Mouse (Mus musculus): ENCODE results near the gene Pmm1. TPM values are rescaled to one million over a fixed set of nuclear protein-coding genes. Genes with fewer than 3 reads are reported as not detected.

The Pmm1 gene
- polyA plus RNA-seq (2014; fragmentation: Nextera tagmentation; extraction: Ambion mirVana): 19.9 and 21.3 TPM in 2 replicates

DNA sequence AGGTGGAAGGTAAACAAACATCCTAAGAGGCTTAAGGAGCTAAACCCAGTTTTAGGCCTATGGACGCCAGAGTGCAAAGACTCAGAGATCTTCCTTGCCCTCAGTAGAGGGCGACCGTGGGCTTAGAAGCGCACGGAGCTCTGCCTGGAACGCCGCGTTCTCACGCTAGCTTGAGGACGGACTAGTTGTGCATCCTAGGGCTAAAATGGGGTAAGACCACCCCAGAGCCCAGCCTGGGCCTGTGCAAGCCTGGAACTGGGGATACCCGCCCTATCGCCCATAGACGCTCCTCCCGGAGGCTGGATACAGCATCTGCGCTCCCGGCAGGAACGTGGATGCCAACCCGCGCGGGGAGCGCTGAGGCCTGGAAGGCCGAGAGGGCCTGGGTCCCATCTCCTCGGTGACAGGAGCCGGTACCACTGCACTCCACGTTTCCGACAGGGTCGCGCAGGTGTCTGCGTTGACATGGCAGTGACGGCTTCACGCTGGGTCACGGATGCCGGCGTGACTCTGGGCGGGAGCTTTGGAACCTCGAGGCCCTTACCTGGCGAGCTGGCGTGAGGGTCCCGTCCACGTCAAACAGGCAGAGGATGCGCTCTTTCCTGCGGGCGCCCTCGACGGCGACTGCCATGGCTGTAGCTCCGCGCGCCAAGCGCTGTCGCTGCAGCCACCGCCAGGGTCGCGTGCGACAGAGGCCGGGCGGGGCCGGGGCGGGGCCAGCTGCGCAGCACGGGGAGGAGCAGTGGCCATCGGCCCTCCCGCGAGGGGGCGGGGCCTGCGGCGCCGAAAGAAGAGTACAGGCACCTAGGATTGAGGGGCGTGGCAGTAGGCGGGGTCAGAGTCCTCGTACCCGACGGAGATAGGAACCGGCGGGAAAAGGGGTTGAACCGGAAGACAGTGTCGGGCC is at the start of gene Pmm1:
Gene Pmm1 (minus strand): TSS at position 760 of the 907 bp plus-strand sequence.
- DNase-seq (ENCODE audit: low spot score) (peak; percentile 99), ATAC-seq (replicated peaks; ENCODE audit: insufficient number of reproducible peaks, low FRiP score, low TSS enrichment, low read depth) (peak; percentile 88)
- Histone ChIP-seq H3K4me3 (ENCODE audit: low read depth, low read length) (peak within 1 kb of the TSS; percentile 42), H3K9ac (replicated peaks; ENCODE audit: low read length) (peak within 1 kb of the TSS; percentile 46), H3K4me2 (ENCODE audit: low read depth, low read length) (peak within 1 kb of the TSS; percentile 83), H3K27ac (replicated peaks; ENCODE audit: low read depth, low read length) (no peak within 1 kb of the TSS), H3K36me3 (replicated peaks; ENCODE audit: control insufficient read depth, insufficient read depth, low read depth, low read length) (no peaks in the 10 kb centered on the region), H3K27me3 (ENCODE audit: control insufficient read depth, insufficient read depth, low read length) (no peaks in the 10 kb centered on the region), H3K4me1 (ENCODE audit: control insufficient read depth, insufficient read depth, low read length) (no peaks in the 10 kb centered on the region), H3K9me3 (replicated peaks; ENCODE audit: control insufficient read depth, low read length) (no peaks in the 10 kb centered on the region)
- WGBS: under 1% methylated on average over 77 of the region's 77 CpGs

DNA sequence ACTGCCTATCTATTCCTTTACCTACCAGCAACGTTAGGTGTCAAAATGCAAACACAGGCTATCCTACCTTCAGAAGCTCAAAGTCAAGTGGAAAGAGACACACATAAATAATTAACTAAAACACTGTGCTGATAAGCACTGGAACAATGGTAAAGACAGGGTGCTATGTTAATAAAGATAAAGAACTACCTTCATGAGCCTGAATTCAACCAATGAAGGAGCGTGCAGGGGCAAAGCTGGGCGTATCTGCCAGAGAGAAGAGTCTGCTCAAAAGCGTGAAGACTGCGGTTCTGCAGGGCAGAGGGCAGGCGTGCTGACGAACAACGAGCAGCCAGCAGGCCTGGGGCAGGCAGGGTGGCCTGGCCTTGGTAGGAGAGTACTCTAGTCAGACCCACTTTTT is 43.5 kb upstream of the Pmm1 start:
- ATAC-seq (replicated peaks; ENCODE audit: insufficient number of reproducible peaks, low FRiP score, low TSS enrichment, low read depth) (no peak), DNase-seq (ENCODE audit: low spot score) (no peak)
- Histone ChIP-seq H3K36me3 (replicated peaks; ENCODE audit: control insufficient read depth, insufficient read depth, low read depth, low read length) (no peaks in the 10 kb centered on the region), H3K27me3 (ENCODE audit: control insufficient read depth, insufficient read depth, low read length) (no peaks in the 10 kb centered on the region), H3K9ac (replicated peaks; ENCODE audit: low read length) (no peak overlapping the region), H3K4me1 (ENCODE audit: control insufficient read depth, insufficient read depth, low read length) (no peaks in the 10 kb centered on the region), H3K9me3 (replicated peaks; ENCODE audit: control insufficient read depth, low read length) (no peaks in the 10 kb centered on the region), H3K4me3 (ENCODE audit: low read depth, low read length) (no peak overlapping the region), H3K27ac (replicated peaks; ENCODE audit: low read depth, low read length) (no peak overlapping the region), H3K4me2 (ENCODE audit: low read depth, low read length) (no peak overlapping the region)
- WGBS: 91% methylated on average over 8 of the region's 8 CpGs

DNA sequence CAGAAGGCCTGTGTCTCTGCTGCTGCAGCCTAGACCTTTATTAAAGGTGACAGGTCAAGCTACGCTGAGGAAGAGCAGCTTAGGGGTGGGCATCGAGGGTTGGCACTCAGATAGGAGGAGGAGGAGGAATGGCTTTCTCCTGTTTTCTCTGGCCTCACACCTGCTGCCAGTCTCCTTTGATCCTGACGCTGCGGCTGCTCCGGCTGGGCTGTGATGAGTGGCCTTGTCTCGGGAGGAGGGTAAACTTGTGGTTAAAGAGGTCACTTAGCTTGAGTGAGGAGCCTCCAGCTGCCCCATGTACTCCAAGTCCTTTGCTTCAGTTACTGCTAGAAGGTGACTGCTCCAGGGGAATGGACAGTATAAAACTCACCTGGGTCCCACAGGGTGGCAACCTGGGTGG is 33.3 kb upstream of the Pmm1 start:
- Histone ChIP-seq H3K4me1 (ENCODE audit: control insufficient read depth, insufficient read depth, low read length) (no peaks in the 10 kb centered on the region; the same call in 1 of the 2 replicates), H3K27me3 (ENCODE audit: control insufficient read depth, insufficient read depth, low read length) (no peaks in the 10 kb centered on the region), H3K9ac (replicated peaks; ENCODE audit: low read length) (no peak overlapping the region), H3K27ac (replicated peaks; ENCODE audit: low read depth, low read length) (no peak overlapping the region), H3K4me2 (ENCODE audit: low read depth, low read length) (no peak overlapping the region), H3K4me3 (ENCODE audit: low read depth, low read length) (no peak overlapping the region), H3K36me3 (replicated peaks; ENCODE audit: control insufficient read depth, insufficient read depth, low read depth, low read length) (no peaks in the 10 kb centered on the region; the same call in 1 of the 2 replicates), H3K9me3 (replicated peaks; ENCODE audit: control insufficient read depth, low read length) (no peaks in the 10 kb centered on the region)
- WGBS: 84% methylated on average over 6 of the region's 6 CpGs
- ATAC-seq (replicated peaks; ENCODE audit: insufficient number of reproducible peaks, low FRiP score, low TSS enrichment, low read depth) (no peak), DNase-seq (ENCODE audit: low spot score) (no peak)

DNA sequence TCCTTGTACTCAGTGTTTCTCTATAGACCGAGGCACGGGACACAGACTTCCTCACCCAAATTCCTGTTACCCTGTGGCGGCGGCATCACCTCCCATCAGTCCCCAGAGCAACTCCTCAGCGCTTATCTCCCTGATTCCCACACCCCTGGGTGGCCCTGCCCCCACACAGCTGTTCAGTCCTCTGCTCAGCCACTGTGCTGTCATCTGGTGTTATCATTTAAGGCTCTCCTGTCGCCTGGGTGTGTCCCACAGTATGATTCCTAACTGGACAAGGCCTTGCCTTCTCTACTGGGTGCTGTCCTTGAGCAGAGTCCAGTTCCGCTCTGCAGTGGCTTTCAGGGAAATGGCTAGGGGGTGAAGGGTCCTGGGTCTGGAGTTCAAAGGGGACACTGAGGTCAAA is 29.8 kb upstream of the Pmm1 start:
- H3K4me2 ChIP-seq (ENCODE audit: low read depth, low read length): no peak overlapping the region
- no peaks in the 10 kb centered on the region; the same call in 1 of the 2 replicates for H3K4me1 ChIP-seq (ENCODE audit: control insufficient read depth, insufficient read depth, low read length)
- no peaks in the 10 kb centered on the region for H3K36me3 ChIP-seq (replicated peaks; ENCODE audit: control insufficient read depth, insufficient read depth, low read depth, low read length)
- ATAC-seq (replicated peaks; ENCODE audit: insufficient number of reproducible peaks, low FRiP score, low TSS enrichment, low read depth): no peak
- no peaks in the 10 kb centered on the region for H3K27me3 ChIP-seq (ENCODE audit: control insufficient read depth, insufficient read depth, low read length)
- DNase-seq (ENCODE audit: low spot score): no peak
- H3K27ac ChIP-seq (replicated peaks; ENCODE audit: low read depth, low read length): no peak overlapping the region
- H3K9ac ChIP-seq (replicated peaks; ENCODE audit: low read length): no peak overlapping the region
- WGBS: 53% methylated on average over 7 of the region's 7 CpGs
- no peak overlapping the region for H3K4me3 ChIP-seq (ENCODE audit: low read depth, low read length)
- no peaks in the 10 kb centered on the region for H3K9me3 ChIP-seq (replicated peaks; ENCODE audit: control insufficient read depth, low read length)

DNA sequence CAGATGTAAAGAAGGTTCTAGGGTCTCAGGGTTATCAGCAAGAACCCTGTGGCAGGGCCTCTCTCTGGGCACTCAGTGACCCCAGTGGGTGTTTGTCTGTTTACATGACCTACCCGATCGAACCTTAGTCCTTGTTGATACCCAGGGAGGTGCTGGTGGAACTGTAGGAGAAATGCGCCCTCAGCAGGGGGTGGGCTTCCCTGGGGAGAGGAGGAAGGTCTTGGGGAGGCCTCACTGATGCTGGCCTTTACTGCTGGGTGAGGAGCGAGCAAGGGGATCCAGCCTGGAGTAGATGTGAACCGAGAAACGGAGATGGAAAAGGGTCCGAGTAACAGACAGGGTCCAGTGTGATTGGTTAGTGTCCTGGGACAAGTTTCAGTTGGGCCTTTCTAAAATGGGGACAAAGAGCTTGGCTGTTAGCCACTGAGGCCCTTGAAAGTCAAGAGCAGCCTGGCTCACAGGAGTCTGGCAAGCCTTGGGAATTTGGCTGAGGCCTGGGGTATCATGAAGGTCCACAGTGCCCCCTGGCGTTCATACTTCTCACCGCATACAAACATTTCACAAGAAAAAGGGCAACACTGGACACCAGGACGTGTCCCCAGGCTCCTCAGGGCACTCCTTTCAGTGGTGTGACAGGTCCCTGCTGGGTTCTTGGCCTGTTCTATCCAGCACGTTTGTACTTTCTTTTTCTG is 28.8 kb upstream of the Pmm1 start:
- H3K36me3 ChIP-seq (replicated peaks; ENCODE audit: control insufficient read depth, insufficient read depth, low read depth, low read length): no peaks in the 10 kb centered on the region
- H3K9me3 ChIP-seq (replicated peaks; ENCODE audit: control insufficient read depth, low read length): no peaks in the 10 kb centered on the region
- no peak overlapping the region for H3K27ac ChIP-seq (replicated peaks; ENCODE audit: low read depth, low read length)
- no peak for ATAC-seq (replicated peaks; ENCODE audit: insufficient number of reproducible peaks, low FRiP score, low TSS enrichment, low read depth)
- no peak overlapping the region for H3K4me3 ChIP-seq (ENCODE audit: low read depth, low read length)
- 41% methylated on average over 11 of the region's 11 CpGs for WGBS
- H3K4me2 ChIP-seq (ENCODE audit: low read depth, low read length): no peak overlapping the region
- peak; percentile 93 for DNase-seq (ENCODE audit: low spot score)
- H3K27me3 ChIP-seq (ENCODE audit: control insufficient read depth, insufficient read depth, low read length): no peaks in the 10 kb centered on the region
- peak overlapping the region; percentile 28 for H3K9ac ChIP-seq (replicated peaks; ENCODE audit: low read length)
- H3K4me1 ChIP-seq (ENCODE audit: control insufficient read depth, insufficient read depth, low read length): no peaks in the 10 kb centered on the region; the same call in 1 of the 2 replicates

DNA sequence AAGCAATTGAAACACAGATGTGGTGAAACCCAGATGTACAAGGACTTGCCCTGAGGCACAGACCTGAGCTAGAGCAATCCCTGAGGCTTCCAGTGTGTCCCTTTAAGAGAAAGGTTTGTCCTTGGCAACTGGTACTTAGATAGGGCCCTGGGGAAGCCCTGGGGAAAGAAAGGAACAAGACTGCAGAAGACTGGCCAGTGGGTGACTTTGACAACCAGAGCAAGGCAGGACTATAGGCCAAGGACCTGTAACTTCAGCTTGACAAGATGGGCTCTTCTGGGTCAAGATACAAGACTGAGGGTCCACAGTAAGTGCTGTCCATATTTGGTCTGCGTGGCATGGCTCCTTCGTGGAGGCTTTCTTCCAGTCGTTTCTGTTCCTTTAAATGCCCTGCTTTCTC is 26.9 kb upstream of the Pmm1 start, which contains the start of gene Xrcc6:
Gene Xrcc6 (plus strand): TSS at position 190 of the 400 bp plus-strand sequence.
- no peaks in the 10 kb centered on the region for H3K9me3 ChIP-seq (replicated peaks; ENCODE audit: control insufficient read depth, low read length)
- no peak within 1 kb of the TSS for H3K4me2 ChIP-seq (ENCODE audit: low read depth, low read length)
- no peaks in the 10 kb centered on the region for H3K27me3 ChIP-seq (ENCODE audit: control insufficient read depth, insufficient read depth, low read length)
- H3K4me1 ChIP-seq (ENCODE audit: control insufficient read depth, insufficient read depth, low read length): no peaks in the 10 kb centered on the region; the same call in 1 of the 2 replicates
- WGBS: 72% methylated on average over 3 of the region's 3 CpGs
- H3K27ac ChIP-seq (replicated peaks; ENCODE audit: low read depth, low read length): no peak within 1 kb of the TSS
- H3K4me3 ChIP-seq (ENCODE audit: low read depth, low read length): no peak within 1 kb of the TSS
- ATAC-seq (replicated peaks; ENCODE audit: insufficient number of reproducible peaks, low FRiP score, low TSS enrichment, low read depth) (no peak), DNase-seq (ENCODE audit: low spot score) (no peak)
- no peak within 1 kb of the TSS for H3K9ac ChIP-seq (replicated peaks; ENCODE audit: low read length)
- H3K36me3 ChIP-seq (replicated peaks; ENCODE audit: control insufficient read depth, insufficient read depth, low read depth, low read length): no peaks in the 10 kb centered on the region

DNA sequence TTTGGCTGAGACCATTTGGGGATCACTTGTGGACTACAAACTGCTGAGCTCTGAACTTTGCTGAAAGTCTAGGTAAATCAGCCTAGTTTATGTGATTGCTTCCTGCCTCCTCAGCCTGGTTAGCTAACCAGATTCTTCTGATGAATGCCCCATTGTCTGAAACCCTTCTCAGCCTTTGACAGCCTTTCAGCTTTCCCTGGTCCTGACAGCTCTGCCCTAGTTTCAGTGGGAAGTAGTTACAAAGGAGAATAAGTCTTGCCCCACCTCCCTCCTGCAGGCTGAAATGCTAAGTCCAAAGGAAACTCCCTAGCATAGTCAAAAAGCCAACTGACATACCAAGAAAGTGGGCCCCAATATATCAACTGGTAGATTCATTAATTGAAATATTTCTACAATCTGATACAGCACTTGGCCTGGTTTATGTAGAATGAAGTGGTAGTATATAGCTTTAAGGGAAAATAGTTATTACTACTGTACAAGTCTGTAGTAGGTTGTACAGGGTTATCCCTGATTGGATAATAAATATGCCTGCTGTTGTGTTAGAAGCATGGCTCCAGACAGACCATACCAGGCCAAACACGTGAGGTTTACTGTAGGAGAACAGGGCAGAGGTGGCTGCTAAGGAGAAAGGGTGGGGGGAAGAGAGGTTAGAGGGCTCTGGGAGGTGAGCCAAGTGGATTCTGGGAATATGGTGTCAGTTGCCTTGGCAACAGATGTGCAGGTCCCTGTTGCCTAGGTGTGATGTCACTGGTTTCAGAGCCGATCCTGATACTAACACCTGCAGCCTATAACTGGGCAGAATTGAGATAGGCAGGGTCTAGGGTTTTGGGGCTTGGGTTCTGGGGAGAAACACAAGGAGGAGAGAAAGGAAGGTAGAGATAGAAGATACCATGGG is 24.8 kb upstream of the Pmm1 start:
- Histone ChIP-seq H3K27ac (replicated peaks; ENCODE audit: low read depth, low read length) (no peak overlapping the region), H3K4me3 (ENCODE audit: low read depth, low read length) (no peak overlapping the region), H3K36me3 (replicated peaks; ENCODE audit: control insufficient read depth, insufficient read depth, low read depth, low read length) (no peaks in the 10 kb centered on the region), H3K4me2 (ENCODE audit: low read depth, low read length) (no peak overlapping the region), H3K9ac (replicated peaks; ENCODE audit: low read length) (no peak overlapping the region), H3K9me3 (replicated peaks; ENCODE audit: control insufficient read depth, low read length) (no peaks in the 10 kb centered on the region), H3K4me1 (ENCODE audit: control insufficient read depth, insufficient read depth, low read length) (no peaks in the 10 kb centered on the region; the same call in 1 of the 2 replicates), H3K27me3 (ENCODE audit: control insufficient read depth, insufficient read depth, low read length) (no peaks in the 10 kb centered on the region)
- WGBS: 67% methylated on average over 2 of the region's 2 CpGs
- DNase-seq (ENCODE audit: low spot score): peak; percentile 42
- no peak for ATAC-seq (replicated peaks; ENCODE audit: insufficient number of reproducible peaks, low FRiP score, low TSS enrichment, low read depth)
